Mouse (Mus musculus) CH12.LX (cell line): ENCODE results near the gene Fhl3.
A peak's percentile ranks its signal among the peaks of the same experiment; 100 is the strongest.

Source experiments
- BHLHE40 ChIP-seq: IDR thresholded peaks from 2 replicates; pipeline ENCODE4 v1.6.1; 2011; ENCODE audit warnings: mild to moderate bottlenecking, low read depth, low read length, improper control_type of control experiment
- CTCF ChIP-seq, 2 experiments: IDR thresholded peaks in 1 of 2; conservative IDR thresholded peaks in 1 of 2; 2 replicates each; pipeline ENCODE4 v1.5.1; 2011 to 2012; ENCODE audit warnings: low read depth in 2 of 2, low read length in 2 of 2, improper control_type of control experiment in 1 of 2, inconsistent platforms in 1 of 2, mild to moderate bottlenecking in 1 of 2, moderate library complexity in 1 of 2
- EP300 ChIP-seq: IDR thresholded peaks from 2 replicates; pipeline ENCODE4 v1.6.1; 2011; ENCODE audit warnings: low read length, improper control_type of control experiment
- USF2 ChIP-seq: conservative IDR thresholded peaks from 2 replicates; pipeline ENCODE4 v1.6.1; 2011; ENCODE audit warnings: low read depth, low read length, improper control_type of control experiment

DNA sequence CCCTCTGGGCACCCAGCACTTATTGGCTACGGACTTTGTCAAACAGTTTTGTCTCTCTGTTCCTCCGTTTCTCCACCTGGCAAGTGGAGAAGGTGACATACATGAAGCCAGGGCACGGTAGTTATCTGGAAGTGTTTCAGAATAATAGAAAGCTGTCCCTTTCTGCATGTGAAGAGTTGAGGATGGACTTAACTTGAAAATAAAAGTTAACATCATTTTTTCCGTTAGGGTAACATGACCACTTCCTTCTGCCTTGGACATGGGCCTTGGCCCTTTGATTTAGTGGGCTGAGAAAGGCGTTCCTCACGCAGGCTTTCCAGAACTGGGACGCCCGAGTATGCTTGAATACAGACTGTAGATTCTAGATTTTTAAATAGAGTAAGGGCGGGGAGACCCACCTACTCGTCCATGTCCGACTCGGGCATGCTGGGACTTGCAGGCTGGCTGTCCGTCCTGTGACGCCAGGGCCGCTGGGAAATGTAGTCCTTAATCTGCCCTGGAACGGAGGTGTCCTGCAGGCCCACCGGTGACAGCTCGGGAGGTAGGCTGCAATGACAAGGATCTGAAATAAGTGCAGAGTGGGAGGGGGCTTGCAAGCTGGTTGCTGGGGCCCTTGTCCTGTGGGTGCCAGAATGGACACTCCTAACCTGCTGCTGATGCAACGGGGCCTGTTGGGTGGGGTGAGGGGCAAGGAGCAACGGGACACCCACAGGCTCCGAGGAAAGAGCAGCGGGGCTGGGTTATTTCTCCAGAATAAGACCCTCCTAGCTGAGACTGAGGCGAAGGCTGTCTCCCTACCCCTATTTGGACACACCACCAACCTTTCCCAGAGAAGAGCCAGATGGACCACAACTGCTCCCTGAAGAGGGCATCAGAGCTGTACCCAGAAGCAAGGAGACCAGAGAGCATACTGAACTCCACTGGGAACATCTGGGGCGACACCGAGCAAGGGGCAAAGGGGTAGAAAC, 41.2 kb downstream of the Fhl3 start, which contains the start of gene Inpp5b:
- TF ChIP-seq CTCF (conservative IDR thresholded peaks at IDR 0.05 in 1 of 2, IDR thresholded peaks at IDR 0.05 in 1 of 2; ENCODE audit: low read depth in 2 of 2, low read length in 2 of 2) (peak in 1 of 2 experiments; percentile 17; a peak in 1 of 4 replicates), BHLHE40 (no peak), EP300 (peak; percentile 57), USF2 (no peak)
